Mouse (Mus musculus): ENCODE results near the gene Def6. TPM values are rescaled to one million over a fixed set of nuclear protein-coding genes. Genes with fewer than 3 reads are reported as not detected.

Gene Def6
- total RNA-seq, 2 experiments from 2014 or later, result 4.3 to 6.7 TPM

DNA sequence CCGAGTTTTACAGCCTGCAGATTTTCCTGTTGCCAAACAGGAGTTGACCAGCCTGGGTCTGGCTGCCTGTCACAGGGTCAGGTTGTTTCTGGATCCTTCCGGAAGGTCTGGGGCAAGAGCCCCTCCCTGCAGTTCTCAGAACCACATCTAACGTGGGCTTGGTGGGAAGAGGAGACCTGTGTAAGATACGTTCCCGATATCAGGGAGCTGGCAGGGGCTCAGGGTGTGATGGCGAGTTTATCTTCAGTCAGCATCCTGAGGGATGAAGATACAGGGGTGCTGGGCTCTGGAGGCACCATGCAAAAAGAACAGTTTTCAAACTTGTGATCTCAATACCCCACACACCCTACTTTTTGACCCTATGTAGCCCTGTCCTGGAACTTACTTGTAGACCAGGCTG lies 30.3 kb downstream of the Def6 start:
- no peak for DNase-seq (ENCODE audit: low spot score in 2 of 2)

DNA sequence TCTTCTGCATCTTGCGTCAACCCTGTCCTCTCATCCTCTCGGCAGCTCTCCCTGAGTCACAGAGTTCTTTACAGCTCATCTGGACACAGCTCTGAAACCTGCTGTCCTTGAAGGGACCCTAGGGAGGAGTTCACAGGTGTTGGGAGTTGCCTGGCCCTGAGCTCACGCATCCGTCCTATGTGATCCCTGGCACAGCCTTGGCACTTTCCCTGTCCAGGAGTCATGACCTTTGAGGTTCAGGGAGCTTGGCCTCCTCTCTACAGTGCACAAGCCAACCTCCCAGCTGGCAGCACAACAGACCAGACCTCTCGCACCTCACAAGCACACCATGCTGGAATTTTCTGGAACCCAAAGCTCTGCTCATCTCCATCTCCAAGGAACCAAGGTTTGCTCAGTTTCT lies 33.3 kb downstream of the Def6 start:
- DNase-seq (ENCODE audit: low spot score in 2 of 2), result no peak

DNA sequence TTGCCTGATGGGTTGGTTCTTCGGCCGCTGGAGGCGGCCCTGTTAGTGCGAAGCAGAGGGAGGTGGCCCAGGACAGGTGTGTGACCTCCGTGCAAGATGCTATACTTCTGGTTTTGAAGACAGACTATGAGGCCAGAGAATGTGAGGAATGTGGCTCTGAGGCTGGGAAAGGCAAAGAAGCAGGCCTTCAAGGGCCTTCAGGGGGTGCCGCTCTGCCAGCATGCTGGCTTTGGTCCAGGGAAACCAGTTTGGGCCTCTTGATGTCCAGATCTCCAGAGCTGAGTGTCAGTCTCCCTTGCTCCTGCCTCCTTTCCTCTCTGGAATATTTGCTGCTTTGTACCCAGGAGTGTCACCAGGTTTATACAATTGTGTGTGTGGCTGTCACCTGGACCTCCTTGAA lies 34.7 kb downstream of the Def6 start:
- DNase-seq (ENCODE audit: low spot score in 2 of 2), result no peak

GRCm38 (mm10) chr17:28244214-28244613 lies 36.6 kb downstream of the Def6 start:
- DNase-seq (ENCODE audit: low spot score in 2 of 2), result no peak

DNA sequence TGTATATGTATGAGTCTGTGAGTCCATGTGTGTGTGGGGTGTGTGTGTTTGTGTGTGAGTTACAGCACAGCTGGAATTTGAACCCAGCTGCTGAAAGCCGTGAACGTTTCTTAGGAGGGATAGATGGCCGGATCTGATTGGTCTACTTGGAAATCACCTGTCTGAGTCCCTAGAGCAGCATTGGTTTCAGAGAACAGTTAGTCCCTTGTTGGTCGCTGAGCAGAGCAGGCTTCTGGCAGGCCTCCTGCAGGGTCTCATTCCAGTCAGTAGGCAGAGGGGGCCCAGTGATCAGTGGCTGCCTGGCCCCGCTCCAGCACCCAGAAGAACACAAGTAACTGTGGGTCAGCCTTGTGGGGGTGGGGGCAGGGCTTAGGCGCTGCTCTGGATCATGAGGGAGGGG lies 37.1 kb downstream of the Def6 start:
- no peak for DNase-seq (ENCODE audit: low spot score in 2 of 2)

- DNase-seq (ENCODE audit: low spot score in 2 of 2), result no peak
Measured at GRCm38 (mm10) chr17:28246640-28247039, 39.1 kb downstream of the Def6 start.

DNA sequence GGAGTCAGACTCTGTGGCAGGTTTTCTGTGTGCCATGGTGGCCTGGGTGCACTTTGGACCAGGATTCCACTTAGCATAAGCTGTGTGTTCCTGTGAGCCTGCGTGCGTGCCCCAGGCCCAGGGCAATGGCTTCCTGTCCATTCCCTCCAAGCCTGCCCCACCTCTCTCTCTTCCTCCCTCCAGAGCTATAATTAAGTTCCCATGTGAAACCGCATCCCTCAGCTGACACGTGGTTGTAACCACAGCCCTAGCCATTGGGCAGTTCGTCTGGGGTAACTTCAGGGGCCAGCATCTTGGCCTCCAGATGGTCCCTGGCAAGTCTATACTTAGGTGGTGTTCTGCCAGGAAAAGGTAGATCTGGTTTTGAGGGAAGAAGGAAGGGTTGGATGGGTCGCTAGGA lies 40.0 kb downstream of the Def6 start:
- no peak for DNase-seq (ENCODE audit: low spot score in 2 of 2)

GRCm38 (mm10) chr17:28249062-28249461 lies 41.5 kb downstream of the Def6 start:
- no peak for DNase-seq (ENCODE audit: low spot score in 2 of 2)

DNA sequence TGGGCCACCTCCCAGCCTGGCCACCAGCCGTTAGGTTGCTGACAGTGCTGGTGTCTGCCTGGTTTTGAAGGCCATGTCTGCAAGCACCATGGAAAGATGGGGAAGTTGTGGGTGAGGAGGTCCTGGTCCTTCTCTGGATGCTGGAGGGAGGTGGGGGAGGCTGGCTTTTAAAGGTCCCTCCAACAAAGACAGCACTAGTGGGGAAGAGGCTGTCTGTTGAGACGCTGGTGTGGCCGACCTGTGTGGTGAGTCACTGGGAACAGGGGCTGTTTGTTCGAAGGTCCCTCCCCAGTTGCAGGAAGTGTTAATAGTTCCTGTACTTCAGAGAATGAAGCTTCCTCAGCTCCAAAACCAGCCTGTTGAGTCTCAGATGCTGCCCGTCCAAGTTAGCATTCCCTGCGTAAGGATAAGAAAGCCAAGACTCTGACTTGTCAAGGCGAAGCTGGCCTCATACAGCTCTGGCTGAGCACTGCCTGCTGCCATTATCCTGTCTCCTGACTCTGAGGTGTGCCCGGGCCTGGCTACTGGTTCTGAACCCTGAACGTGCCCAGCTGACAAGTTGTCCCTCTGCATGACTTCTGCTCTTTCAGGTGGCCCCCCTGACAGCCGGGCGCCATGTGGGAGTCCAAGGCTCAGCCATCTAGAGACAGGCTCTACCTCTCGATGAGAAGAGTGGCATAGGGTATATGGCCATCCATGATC lies 44.2 kb downstream of the Def6 start:
- no peak for DNase-seq (ENCODE audit: low spot score in 2 of 2)

GRCm38 (mm10) chr17:28252281-28252648 lies 44.7 kb downstream of the Def6 start:
- DNase-seq (ENCODE audit: low spot score in 2 of 2), result no peak

DNA sequence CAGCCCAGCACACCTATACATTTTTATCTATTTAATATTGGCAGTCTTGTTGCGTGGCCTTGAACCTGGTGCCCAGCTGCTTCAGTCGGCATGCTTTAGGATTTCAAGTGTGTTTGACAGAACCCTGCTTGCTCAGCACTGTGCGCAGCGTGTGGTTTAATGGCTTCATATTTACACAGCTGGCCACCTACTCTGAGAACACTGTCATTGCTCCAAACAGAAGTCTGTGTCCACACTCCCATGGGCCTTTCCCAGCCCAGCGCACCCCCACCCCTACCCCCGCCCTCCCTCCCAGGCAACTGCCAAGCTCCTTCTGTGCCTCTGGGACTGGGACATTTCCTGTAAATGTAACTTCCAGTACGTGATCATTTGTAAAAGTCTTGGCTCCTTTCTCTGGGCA lies 45.6 kb downstream of the Def6 start:
- no peak for DNase-seq (ENCODE audit: low spot score in 2 of 2)

DNA sequence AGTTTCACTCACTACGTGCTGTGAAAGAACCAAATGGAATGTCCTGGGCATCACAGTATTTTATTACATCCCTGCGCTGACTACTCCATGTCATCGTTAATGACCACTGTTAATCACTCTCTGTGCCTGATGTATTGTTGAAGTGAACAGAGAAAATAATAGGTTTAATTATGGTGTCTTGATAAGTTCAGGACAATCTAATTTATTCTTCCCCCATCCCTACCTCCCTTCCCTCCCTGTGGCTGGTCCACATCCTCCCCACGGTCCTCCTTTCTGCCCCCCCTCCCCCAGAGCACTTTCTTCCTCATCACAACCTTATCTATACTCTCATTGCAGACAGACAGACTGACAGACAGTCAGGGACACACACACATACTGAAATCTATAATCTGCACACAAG lies 47.2 kb downstream of the Def6 start:
- no peak for DNase-seq (ENCODE audit: low spot score in 2 of 2)

DNA sequence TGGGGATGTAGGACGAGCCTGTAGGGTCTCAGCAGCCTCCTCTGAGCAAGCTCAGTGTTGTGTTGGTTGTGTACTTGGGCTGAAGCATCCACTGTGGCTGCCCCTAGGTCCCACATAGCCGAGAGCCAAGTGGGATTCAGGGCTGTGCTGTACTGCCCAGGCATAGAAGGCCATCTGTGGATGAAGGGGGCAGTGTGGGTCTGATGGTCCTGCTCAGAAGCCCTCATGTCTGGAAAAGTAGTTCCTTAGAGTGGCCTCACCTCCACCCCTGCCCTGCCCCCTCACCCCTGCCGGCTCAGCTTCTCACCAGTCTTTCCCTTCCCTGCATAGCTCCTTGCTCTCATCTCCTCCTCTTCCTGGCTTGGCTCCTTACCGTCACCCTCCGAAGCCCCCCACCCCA lies 48.1 kb downstream of the Def6 start:
- no peak for DNase-seq (ENCODE audit: low spot score in 2 of 2)

DNA sequence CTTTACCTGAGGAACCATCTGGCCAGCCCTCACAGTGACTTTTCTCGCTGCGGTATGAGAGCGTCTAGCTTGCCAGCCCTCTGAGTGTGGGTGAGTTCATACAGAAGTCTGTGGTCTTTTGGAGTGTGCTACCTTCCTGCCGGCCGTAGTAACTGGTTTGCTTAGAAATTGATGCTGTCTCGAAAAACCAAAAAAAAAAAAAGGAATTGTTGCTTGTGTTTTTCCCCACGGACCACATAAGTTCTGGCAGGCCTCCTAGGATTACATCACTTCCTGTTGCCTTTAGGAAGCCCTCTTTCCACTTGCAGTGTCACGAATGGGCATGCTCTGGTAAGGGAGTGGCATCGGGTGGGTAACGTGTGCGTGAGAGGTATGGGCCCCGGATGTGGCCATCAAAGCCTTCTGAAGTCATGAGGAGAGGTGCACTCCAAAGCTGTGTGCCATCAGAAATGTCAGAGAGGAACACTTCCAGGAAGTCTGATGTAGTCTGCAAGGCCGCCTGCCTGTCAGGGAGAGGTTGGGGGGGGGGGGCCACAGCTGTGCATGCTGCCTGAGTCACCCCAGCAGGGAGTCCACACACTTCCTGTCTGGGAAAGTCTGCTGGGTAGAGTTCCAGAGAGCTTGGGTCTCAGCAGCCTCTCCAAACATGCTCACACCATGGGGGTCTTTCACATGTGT lies 49.2 kb downstream of the Def6 start:
- no peak for DNase-seq (ENCODE audit: low spot score in 2 of 2)

DNA sequence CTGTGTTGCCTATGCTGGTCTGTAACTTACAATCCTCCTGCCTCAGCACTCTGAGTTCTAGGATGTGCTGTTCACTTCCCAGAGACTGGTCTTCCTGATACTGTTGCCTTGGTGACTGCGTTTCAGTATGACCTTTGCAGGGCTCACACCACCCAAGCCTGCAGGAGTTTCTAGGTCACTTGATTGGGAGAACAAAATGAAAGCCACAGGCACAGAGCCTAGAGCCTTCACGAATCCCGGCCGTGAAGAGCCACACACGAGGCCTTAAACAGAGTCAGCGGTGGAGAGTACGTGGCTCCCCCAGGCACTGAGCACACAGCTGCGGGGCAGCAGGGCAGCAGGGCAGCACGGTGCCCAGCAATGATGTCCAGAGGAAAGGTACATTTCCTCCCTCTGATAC lies 50.7 kb downstream of the Def6 start:
- DNase-seq (ENCODE audit: low spot score in 2 of 2), result no peak

GRCm38 (mm10) chr17:28259890-28260542 lies 52.4 kb downstream of the Def6 start:
- no peak for DNase-seq (ENCODE audit: low spot score in 2 of 2)

DNA sequence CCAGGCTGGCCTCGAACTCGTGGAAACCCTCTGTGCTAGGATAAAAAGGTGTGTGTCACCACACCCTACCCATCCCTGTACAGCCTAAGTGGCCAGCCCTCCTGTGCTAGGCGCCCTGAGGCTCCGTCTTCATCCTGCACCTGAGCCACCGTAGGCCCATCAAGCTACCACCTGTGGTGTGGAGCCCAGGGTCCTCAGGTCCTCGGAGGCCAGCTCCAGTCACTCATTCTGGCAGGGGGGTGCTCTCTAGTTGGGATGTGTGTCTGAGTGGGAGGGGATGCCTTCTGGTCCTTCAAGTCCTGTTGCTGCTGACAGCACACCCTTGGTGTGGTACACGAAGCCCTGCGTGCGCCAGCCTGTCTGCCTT lies 52.9 kb downstream of the Def6 start:
- no peak for DNase-seq (ENCODE audit: low spot score in 2 of 2)

- no peak for DNase-seq (ENCODE audit: low spot score in 2 of 2)
Measured at GRCm38 (mm10) chr17:28261795-28262194, 54.2 kb downstream of the Def6 start.

DNA sequence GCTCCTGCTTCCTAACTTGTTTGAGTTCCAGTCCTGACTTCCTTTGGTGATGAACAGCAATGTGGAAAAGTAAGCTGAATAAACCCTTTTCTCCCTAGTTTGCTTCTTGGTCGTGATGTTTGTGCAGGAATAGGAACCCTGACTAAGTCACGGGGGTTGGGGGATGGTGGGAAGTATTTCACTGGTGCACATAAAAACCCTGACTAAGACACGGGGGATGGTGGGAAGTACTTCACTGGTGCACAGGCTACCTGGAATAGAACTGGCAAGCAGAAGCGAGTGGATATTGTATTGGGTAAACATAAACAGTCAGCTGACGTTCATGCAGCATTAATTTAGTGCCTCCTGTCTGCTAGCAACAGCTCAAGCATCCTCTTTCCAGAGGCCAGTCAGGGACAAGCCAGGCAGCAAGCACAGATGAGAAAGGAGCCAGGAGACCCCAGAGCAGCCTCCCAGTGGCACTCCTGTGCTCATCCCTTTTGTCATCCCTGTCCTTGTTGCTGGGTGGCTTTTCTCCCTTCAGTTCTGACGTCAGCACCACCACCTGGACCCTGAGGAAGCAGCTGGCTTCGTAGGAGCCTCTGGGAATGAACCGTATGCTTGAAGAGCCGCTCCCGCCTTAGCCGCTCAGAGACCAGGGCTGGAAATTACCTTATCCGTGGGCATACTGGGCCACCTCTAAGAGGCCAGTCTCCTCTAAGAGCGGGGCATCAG lies 55.8 kb downstream of the Def6 start:
- no peak for DNase-seq (ENCODE audit: low spot score in 2 of 2)

DNA sequence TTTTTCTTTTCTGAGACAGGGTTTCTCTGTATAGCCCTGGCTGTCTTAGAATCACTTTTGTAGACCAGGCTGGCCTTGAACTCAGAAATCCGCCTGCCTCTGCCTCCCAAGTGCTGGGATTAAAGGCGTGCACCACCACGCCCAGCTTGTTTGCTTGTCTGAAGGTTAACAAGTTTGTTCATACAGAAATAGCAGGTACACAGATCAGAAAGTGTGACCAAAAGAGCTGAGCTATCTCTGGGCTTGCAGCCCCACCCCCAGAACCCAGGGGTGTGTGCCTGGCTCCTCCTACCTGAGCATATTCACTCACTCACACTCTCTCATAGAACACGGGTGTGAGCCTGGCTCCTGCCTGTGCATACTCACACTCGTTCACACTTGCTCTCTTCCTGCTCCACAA lies 59.7 kb downstream of the Def6 start:
- DNase-seq (ENCODE audit: low spot score in 2 of 2), result no peak

DNA sequence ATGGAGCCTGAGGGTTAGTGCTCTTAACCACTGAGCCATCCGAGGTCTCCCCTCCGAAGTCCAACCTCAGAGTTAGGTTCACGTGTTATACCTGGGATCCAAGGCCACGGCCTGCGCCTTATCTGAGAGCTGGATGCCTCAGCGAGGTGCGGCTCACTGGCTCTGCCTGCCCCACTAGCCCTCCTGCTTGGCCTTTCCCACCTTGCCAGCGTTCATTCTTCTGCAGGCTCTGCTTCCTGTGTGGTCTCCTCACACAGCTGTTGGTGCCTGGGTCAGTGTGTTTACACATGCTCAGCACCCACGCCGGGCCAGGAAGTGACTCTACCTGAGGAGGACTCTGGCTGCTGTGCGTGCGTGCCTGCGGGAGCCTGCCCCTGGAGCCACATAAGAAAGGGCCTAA lies 62.6 kb downstream of the Def6 start:
- no peak for DNase-seq (ENCODE audit: low spot score in 2 of 2)
